In the genomic region with DNA sequence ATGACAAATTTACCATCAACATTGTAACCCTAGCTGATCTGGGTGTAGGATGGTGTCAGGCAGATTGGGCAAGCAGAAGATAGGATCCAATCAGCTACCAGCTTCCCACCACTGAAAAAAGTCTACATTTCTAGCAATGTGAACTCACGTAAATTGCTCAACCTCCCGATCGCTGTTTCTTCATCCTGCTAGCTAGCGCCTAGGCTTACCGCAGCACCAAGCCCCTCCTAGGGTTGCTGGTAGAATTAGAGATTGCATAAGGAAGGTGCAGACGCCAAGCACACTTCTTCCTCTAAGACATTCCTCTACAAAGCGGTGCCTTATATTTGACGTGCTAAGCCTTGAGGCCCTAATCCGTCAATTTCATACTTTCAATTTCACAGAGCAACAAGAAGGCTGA, we compare ENCODE assay signal across 9 mouse cellular contexts. TPM values are rescaled to one million over a fixed set of nuclear protein-coding genes. Genes with fewer than 3 reads are reported as not detected.
DNase-seq lines count a peak whose midpoint lies in the region; ATAC-seq and TF ChIP-seq lines count a peak whose summit lies in the region.
"Had no signal": no experiment of that assay in that cellular context is flagged by ENCODE, and none has a peak within 500 bp of the region (broad histone marks: within the 10 kb centered on the region; RNA-seq: fewer than 3 reads in every experiment).

No protein-coding gene starts in this region.

- peak overlapping the region; percentile 34 for H3K4me2 ChIP-seq in kidney, postnatal 0 days (ENCODE audit: low read length)

- TF ChIP-seq CTCF in gastrocnemius, adult 2 months (IDR thresholded peaks at IDR 0.05), result no peak
- no peak for TF ChIP-seq CTCF in kidney, postnatal 0 days (IDR thresholded peaks at IDR 0.05; ENCODE audit: low read depth)

- WGBS in kidney, postnatal 0 days, result 68% methylated on average over 9 of the region's 9 CpGs

- no peaks in the 10 kb centered on the region for H3K27me3 ChIP-seq in kidney, postnatal 0 days (ENCODE audit: insufficient read depth, low read length)

- H3K36me3 ChIP-seq in kidney, postnatal 0 days (ENCODE audit: insufficient read depth, low read length), result 0 out of 2 replicates have a peak, but pooled peaks cover 12% of the 10 kb centered on the region

- intact Hi-C loops in gastrocnemius, adult 2 months (cut with DNase I), result no loop called here

- no peaks in the 10 kb centered on the region for H3K9me3 ChIP-seq in kidney, postnatal 0 days (replicated peaks; ENCODE audit: low read length)

- H3K4me1 ChIP-seq in kidney, postnatal 0 days (replicated peaks; ENCODE audit: insufficient read depth, low read length), result 0 out of 2 replicates have a peak, but pooled peaks cover 4% of the 10 kb centered on the region

- peak overlapping the region; percentile 50 for H3K4me3 ChIP-seq in gastrocnemius, adult 2 months
- no peak overlapping the region for H3K4me3 ChIP-seq in kidney, postnatal 0 days (replicated peaks; ENCODE audit: low read depth, low read length)

- H3K9ac ChIP-seq in kidney, postnatal 0 days (ENCODE audit: low read depth, low read length), result no peak overlapping the region

- DNase-seq in gastrocnemius, adult 2 months, result no peak
- no peak for DNase-seq in gastrocnemius, postnatal 4 days (ENCODE audit: low spot score in 2 of 2)
- DNase-seq in kidney, postnatal 0 days (ENCODE audit: low spot score), result no peak
- no peak for DNase-seq in kidney, adult 8-10 months
- no peak for DNase-seq in thymus, postnatal 36 days
- no peak for DNase-seq in spleen, postnatal 10 days (ENCODE audit: low spot score in 2 of 2)

- ATAC-seq in kidney, postnatal 0 days (replicated peaks; ENCODE audit: low FRiP score, low read depth), result no peak; the same call in 1 of the 2 replicates
- ATAC-seq in common myeloid progenitor, adult 5-6 weeks (replicated peaks; ENCODE audit: low read depth, poor library complexity, severe bottlenecking), result peak; percentile 93
- peak; percentile 98 for ATAC-seq in megakaryocyte, adult 5-6 weeks (ENCODE audit: poor library complexity, severe bottlenecking)

- peak overlapping the region; percentile 77 for H3K27ac ChIP-seq in gastrocnemius, adult 2 months
- H3K27ac ChIP-seq in kidney, postnatal 0 days, result peak overlapping the region; percentile 86

RNA-seq across cellular contexts. Expression of a gene that starts 53.6 kb away (rescaled TPM):
- not detected for total RNA-seq in gastrocnemius, adult 2 months (2021)
- under 1 TPM; 0.17 to 0.44 TPM for total RNA-seq in gastrocnemius, postnatal 4 days (2021)
- polyA plus RNA-seq in kidney, postnatal 0 days (2015; fragmentation: Nextera tagmentation; extraction: Ambion mirVana), result 0.18 and 0.19 TPM in 2 replicates
- total RNA-seq in common myeloid progenitor, adult 5-6 weeks (2017), result 9.6 and 13.0 TPM in 2 replicates
- total RNA-seq in megakaryocyte, adult 5-6 weeks (2015), result 34.8 and 37.4 TPM in 2 replicates
- total RNA-seq in megakaryocyte, adult 5-6 weeks (2017), result 54.5 and 54.9 TPM in 2 replicates
- polyA plus RNA-seq: embryonic facial prominence, embryonic 11.5 days had no signal
